Mouse (Mus musculus) monocyte, adult 2 months (primary cell): ENCODE results near the gene Prpf6.
A peak's percentile ranks its signal among the peaks of the same experiment; 100 is the strongest.

Experiments
- DNase-seq, 2 experiments: peaks; one replicate each; pipeline ENCODE4 v3.0.0; 2022; ENCODE audit warnings: low spot score in 2 of 2, low read depth in 1 of 2

The Prpf6 gene

DNA sequence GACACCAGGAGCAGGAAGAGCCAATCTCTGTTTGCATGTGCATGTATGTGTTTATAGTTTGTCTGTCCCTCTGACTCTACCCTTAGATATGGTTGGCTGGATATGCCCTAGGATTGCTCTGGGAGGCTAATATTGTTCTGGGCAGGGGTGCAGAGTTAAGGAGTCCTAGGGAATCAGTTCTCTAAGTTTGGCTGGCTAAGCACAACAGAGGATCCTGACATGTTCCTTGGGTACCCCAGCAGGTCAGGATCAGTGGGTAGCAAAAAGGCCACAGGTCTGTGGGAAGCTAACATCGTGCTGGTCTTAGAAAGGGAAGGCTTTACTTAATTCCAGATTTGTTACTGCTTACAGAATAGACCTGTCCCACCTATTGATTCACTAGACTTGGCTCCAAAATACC is 12.0 kb upstream of the Prpf6 start:
- no peak for DNase-seq

- DNase-seq: no peak
Observed at GRCm38 (mm10) chr2:181580131-181580772, 11.4 kb upstream of the Prpf6 start.

- peak; percentile 69 to 72 for DNase-seq
Observed at GRCm38 (mm10) chr2:181581016-181581401, 10.7 kb upstream of the Prpf6 start.

DNA sequence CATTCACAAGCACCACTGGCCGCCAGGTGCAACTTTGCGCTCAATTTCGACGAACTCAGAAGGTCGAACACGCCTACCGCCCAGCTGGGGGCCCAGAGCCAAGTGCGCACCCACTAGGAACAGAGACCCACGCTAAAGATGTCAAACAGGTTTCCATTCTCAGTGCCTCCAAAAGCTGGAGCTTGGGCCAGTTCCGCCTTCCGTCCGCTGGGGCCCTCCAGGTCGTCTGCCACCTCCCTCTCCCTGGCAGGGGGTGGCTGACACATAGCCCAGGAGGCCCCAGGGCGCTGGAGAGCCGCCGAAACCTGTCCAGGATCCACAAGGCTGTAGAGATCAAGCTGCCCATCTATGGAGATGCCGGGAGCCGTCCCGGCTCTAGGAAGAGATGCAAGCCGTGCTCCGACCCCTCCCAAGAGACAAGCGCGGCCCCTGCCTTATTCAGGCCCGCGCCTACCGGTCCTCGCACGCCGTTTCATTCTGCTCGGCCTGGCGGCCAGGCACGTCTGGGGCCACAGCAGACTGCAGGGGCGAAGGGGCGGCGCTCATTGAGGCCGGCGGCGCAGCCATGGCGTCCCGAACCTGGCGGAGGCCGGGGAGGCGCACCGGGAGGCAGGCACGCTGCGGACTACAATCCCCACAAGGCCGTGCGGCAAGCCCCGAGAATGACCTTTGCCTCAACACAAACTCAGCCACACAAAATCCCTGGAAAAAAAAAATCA is 10.1 kb upstream of the Prpf6 start:
- DNase-seq: peak; percentile 38 to 62

DNA sequence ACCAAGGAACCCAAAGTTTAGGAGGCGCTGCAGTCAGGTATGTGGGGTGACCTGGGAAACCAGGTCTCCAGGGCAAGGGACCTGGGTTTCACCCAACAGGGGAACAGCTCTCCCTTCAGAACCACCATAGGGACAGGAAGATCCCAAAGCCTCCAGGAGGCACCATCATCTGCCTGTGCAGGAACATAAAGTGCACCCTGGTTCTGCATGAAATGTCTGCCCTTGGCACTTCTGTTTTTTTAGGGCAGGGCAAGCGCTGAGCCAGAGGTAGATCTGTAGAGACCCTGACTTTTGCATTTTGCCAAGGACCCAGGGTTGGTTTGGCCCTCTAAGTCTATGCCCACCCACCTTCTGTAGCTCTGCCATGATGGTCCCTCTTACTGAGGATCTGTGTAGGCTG is 9.3 kb upstream of the Prpf6 start:
- no peak for DNase-seq

DNA sequence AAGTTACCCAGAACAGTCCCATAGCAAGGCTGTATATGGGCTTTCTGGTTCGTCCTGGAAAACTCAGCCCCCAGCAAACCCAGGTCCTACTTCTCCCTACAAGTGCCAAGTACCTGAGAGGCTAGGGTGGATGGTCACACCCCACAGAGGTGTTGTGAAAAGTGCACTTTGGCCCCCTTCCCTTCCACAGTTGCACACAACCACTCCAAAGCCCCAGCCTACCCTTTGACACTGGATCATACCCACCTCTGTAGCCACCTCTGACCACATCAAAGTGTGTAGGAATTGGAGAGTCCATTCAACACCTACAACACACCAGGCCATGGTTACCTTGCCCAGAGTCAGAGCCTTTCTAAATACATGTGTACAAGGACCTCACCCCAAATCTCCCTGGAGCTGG is 8.7 kb upstream of the Prpf6 start:
- no peak for DNase-seq

- DNase-seq: no peak
Observed at GRCm38 (mm10) chr2:181583460-181584257, 8.0 kb upstream of the Prpf6 start.

- DNase-seq: no peak
Observed at GRCm38 (mm10) chr2:181584411-181584942, 7.2 kb upstream of the Prpf6 start, which contains the start of gene Uckl1. Gene Uckl1 (minus strand): TSS chr2:181584892.

DNA sequence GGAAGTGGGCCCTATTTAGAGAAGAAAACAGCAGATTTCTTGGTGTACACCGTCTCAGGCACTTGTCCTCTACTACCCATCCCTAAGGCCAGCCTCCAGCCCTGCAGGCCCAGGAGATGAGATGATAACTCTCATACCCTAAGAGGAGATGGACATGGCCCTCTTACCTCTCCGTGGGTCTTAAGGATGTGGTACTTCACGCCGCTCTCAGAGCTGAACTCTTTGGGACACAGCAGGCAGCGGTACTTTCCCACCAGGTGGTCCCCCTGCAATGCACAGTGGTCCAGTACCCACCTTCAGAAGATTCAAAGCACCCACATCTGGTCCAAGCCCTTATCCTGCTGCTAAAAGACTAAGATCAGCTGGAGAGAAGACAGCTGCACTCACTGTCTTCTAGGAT is 6.2 kb upstream of the Prpf6 start:
- no peak for DNase-seq

GRCm38 (mm10) chr2:181586124-181586523 is 5.5 kb upstream of the Prpf6 start:
- no peak for DNase-seq

DNA sequence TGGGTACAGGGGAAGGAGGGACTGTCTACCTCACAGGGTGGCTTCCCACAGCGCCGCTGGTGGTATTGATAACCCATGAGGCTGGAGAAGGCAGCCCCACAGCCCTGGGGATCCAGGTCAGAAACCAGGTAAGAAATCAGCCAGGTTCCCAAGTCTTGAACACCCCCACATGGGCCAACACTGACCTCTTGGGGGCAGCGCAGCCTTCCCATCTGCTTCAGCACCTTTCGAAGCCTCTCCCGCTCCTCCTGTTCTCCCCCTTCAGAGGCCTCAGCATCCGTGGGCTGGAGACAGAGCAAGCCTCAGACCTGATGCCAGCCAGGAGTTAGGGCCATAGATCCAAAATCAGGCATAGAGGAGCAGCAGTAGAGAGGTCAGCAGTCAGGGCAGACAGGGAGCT is 3.9 kb upstream of the Prpf6 start:
- DNase-seq: no peak

GRCm38 (mm10) chr2:181588229-181588780 is 3.4 kb upstream of the Prpf6 start:
- no peak for DNase-seq

DNA sequence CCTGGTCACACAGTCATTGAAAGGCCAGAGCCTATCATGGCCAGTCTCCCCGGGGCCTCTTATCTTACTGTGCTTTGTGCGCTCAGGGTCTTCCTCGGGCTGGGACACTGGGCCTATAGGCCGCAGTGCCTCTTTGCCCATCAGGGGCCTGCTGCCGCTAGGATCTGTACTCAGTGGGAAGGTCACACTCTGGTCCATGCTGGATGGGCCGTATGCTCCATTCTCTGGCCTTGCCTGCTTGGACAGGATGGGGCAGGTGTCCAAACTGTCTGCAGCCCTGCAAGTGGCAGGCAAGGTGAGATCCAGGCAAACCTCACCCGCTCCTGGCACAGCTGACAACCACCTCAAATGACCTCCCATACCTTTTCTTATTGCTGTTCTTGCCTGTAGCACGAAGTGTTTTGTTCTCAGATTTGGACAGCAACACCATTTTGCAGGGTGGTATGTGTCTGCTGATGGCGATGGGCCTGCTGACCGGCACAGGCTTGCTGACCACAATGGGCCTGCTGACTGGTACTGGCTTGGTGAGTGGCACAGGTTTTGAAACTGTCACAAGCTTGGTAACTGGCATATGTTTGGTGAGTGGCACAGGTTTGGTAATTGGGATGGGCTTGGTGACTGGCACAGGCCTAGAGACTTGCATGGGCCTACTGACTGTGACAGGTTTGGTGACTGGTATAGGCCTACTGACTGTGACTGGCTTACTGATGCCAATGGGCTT is 2.5 kb upstream of the Prpf6 start:
- DNase-seq: no peak

GRCm38 (mm10) chr2:181589732-181590105 is 1.9 kb upstream of the Prpf6 start:
- DNase-seq: no peak

GRCm38 (mm10) chr2:181590471-181590870 is 1.2 kb upstream of the Prpf6 start:
- no peak for DNase-seq

DNA sequence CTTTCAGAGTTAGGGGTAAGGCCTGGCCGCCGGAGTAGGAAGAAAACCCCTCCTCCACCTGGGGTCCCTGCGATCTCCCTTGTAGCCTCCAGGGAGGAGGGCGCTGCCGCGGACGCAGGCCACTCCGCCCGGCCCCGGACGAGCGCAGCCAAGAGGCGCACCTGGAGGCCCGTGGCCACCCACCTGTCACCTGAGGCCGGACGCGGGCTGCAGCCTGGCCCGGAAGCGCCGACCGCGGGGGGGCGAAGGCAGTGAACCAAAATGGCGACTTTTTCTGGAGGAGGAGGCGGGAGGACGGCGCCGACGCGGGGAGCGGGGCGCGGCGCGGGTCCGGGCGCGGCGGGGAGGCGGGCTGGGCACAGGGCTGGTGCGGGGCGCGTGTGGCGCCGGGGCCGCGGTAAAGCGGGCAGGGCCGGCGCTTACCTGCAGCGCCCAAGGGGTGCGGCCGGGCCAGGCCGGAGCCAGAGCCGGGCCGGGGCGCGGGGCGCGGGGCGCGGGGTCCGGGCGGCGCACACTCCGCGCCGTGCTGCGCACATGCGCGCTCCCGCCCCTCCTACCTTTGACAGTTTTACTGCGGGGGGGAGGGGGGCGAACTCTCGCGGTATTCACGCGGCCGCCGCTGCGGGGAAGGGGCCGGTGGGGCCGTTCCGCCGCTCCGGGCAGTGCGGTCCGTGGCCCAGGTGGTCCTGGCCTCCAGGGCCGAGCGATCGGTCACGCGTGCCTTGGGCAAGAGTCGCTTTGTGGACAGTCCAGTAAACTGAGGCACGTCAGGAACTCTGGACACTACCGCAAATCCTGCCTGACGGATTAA is 768 bp downstream of the Prpf6 start, which contains the start of gene Zfp512b:
TSS of gene Zfp512b (minus strand) at position 573 of the 811 bp plus-strand sequence.
- peak in 1 of 2 experiments; percentile 14 for DNase-seq

DNA sequence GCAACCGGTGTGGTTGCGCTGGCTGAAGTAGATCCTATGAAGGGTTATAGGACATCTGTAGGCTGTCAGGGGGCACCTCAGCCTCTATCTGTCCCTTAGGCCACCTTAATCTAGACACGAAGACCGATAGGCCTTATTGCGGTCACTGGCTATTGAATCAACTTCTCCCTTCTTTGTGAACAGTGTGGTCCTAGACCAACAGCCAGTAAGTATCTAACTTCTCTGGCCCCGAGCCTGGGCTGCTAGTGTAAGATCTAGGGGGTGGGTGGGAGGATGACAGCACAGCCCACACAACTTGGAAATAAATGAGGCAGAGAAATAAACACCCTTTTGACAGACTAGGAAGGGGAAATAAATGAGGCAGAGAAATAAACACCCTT is 1.4 kb downstream of the Prpf6 start:
- no peak for DNase-seq

- DNase-seq: no peak
Observed at GRCm38 (mm10) chr2:181593937-181594336, 2.3 kb downstream of the Prpf6 start.

GRCm38 (mm10) chr2:181594946-181595696 is 3.5 kb downstream of the Prpf6 start:
- DNase-seq: no peak
